Mouse (Mus musculus): ENCODE measurements at regions not wholly inside any gene's neighbourhood (a gene's known extent, or its start where the extent isn't known, plus 50 kb on each side); places are given as distances from the start of the nearest gene placed in this dataset.
A peak's percentile ranks its signal among the peaks of the same experiment; 100 is the strongest.

DNA sequence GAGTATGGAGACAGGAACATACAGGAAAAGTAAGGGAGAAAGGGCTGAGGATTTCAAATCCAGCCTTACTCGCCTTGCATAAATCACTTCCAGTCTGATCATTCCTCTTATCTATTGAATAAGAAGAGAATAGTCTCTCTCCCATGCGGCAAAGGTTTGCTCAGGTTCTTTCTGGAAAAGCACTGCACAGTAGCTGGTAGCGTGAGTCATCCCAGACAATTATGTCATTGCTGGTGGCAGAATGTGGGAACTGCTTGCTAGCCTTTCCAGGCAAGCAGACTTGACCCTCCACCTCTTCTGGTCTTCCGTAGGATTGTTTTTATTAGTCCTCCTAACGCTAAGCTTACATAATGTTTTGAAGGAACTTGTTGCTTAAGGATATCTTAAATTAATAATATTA is 134.1 kb downstream of the Btg1 start:
- no peak for ATAC-seq
- no peak for TF ChIP-seq CTCF (IDR thresholded peaks at IDR 0.05)
- in situ Hi-C loops (cut with MboI; ENCODE audit: low pct_unique_long_range_greater_than_20kb), result no loop called here
- ChIA-PET POLR2A (interaction anchor here (0.6 to 1.2 kb wide), 2 partner anchors 31 to 130 kb away, joined by 3 read pairs; no protein-coding TSS in a partner anchor), CTCF (interaction anchor here (1.1 kb wide), 1 partner anchor 10 kb away, joined by 4 read pairs; no protein-coding TSS in a partner anchor)
- DNase-seq (ENCODE audit: low read depth, low spot score), result peak; percentile 59
- no peaks in the 10 kb centered on the region for H3K27me3 ChIP-seq

- TF ChIP-seq CTCF (IDR thresholded peaks at IDR 0.05), result no peak
- DNase-seq (ENCODE audit: low read depth, low spot score) (no peak), ATAC-seq (peak; percentile 21)
- H3K27me3 ChIP-seq, result no peaks in the 10 kb centered on the region
- POLR2A ChIA-PET, result interaction anchor here (0.6 to 1.2 kb wide), 2 partner anchors 30 to 131 kb away, joined by 3 read pairs; no protein-coding TSS in a partner anchor
- in situ Hi-C loops (cut with MboI; ENCODE audit: low pct_unique_long_range_greater_than_20kb), result no loop called here
- CTCF ChIA-PET, result interaction anchor here (1.1 kb wide), 1 partner anchor 9 kb away, joined by 4 read pairs; no protein-coding TSS in a partner anchor
These were observed 134.9 kb downstream of the Btg1 start for GRCm38 (mm10) chr10:96751580-96752264.

- ATAC-seq, result no peak
- H3K27me3 ChIP-seq, result no peaks in the 10 kb centered on the region
- ChIA-PET POLR2A (interaction anchor here (1.1 kb wide), 1 partner anchor 521 kb away, joined by 3 read pairs; no protein-coding TSS in a partner anchor), CTCF (no interaction called here)
- no peak for TF ChIP-seq CTCF (IDR thresholded peaks at IDR 0.05)
- DNase-seq (ENCODE audit: low read depth, low spot score), result no peak
- in situ Hi-C loops (cut with MboI; ENCODE audit: low pct_unique_long_range_greater_than_20kb), result no loop called here
These were observed 135.7 kb downstream of the Btg1 start for GRCm38 (mm10) chr10:96752531-96752930.

GRCm38 (mm10) chr10:96753521-96753920 is 136.7 kb downstream of the Btg1 start:
- TF ChIP-seq CTCF (IDR thresholded peaks at IDR 0.05), result no peak
- ATAC-seq (no peak), DNase-seq (ENCODE audit: low read depth, low spot score) (no peak)
- in situ Hi-C loops (cut with MboI; ENCODE audit: low pct_unique_long_range_greater_than_20kb), result no loop called here
- ChIA-PET CTCF (no interaction called here), POLR2A (no interaction called here)
- H3K27me3 ChIP-seq, result no peaks in the 10 kb centered on the region

DNA sequence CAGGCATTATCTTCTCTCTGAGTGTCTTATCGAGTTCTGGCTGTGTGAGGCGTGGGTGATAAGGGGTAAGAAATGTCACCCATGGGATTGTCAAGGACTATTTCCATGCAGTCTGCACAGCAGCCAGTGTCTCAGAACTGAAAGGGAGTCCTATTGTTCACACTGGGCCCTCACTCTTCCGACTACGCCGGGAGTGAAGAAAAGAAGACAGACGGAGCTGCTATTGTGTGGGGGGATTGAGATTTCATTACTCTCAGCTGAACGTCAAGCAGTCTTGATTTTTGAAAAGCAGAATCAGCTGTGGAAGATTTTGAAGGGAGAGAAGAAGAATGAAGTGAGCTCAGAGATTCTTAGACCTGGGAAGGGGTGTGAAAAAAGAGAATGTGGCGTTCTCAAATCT is 138.9 kb downstream of the Btg1 start:
- TF ChIP-seq CTCF (IDR thresholded peaks at IDR 0.05), result no peak
- in situ Hi-C loops (cut with MboI; ENCODE audit: low pct_unique_long_range_greater_than_20kb), result no loop called here
- H3K27me3 ChIP-seq, result no peaks in the 10 kb centered on the region
- ChIA-PET POLR2A (no interaction called here), CTCF (no interaction called here)
- DNase-seq (ENCODE audit: low read depth, low spot score) (no peak), ATAC-seq (no peak)

GRCm38 (mm10) chr10:96756355-96757084 is 139.7 kb downstream of the Btg1 start:
- ChIA-PET CTCF (no interaction called here), POLR2A (no interaction called here)
- H3K27me3 ChIP-seq, result no peaks in the 10 kb centered on the region
- DNase-seq (ENCODE audit: low read depth, low spot score), result no peak
- in situ Hi-C loops (cut with MboI; ENCODE audit: low pct_unique_long_range_greater_than_20kb), result no loop called here
- no peak for ATAC-seq
- TF ChIP-seq CTCF (IDR thresholded peaks at IDR 0.05), result no peak

- TF ChIP-seq CTCF (IDR thresholded peaks at IDR 0.05), result no peak
- H3K27me3 ChIP-seq, result no peaks in the 10 kb centered on the region
- ChIA-PET CTCF (interaction anchor here (0.8 to 1.1 kb wide), 2 partner anchors 8 to 61 kb away, joined by 3 read pairs; no protein-coding TSS in a partner anchor), POLR2A (no interaction called here)
- in situ Hi-C loops (cut with MboI; ENCODE audit: low pct_unique_long_range_greater_than_20kb), result no loop called here
- no peak for DNase-seq (ENCODE audit: low read depth, low spot score)
- no peak for ATAC-seq
These were observed 140.5 kb downstream of the Btg1 start for GRCm38 (mm10) chr10:96757311-96757710.

GRCm38 (mm10) chr10:96761601-96762000 is 144.8 kb downstream of the Btg1 start:
- no peak for DNase-seq (ENCODE audit: low read depth, low spot score)
- no peak for TF ChIP-seq CTCF (IDR thresholded peaks at IDR 0.05)
- in situ Hi-C loops (cut with MboI; ENCODE audit: low pct_unique_long_range_greater_than_20kb), result no loop called here
- no peak for ATAC-seq
- POLR2A ChIA-PET, result no interaction called here
- CTCF ChIA-PET, result interaction anchor here (1.1 to 1.8 kb wide), 3 partner anchors 11 to 138 kb away, joined by 3 to 4 read pairs (median 4); no protein-coding TSS in a partner anchor
- H3K27me3 ChIP-seq, result no peaks in the 10 kb centered on the region

DNA sequence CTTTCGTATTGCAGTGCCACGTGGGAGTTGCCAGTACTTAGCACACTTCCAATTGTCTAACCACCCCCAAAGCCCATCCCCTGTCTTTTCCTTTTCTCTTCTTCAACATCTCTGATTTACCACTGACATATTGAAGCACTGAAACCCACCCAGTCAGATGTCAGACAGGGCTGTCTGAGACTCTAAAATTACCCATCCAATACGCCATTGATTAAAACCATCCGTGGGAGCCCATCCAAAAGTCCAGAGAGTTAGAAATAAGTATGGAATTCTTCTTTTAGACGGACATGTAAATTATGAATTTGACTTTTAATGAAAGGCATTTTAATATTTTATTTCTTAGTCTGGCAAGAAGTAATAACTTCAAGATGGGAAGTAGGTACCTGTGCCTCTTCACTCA is 148.8 kb downstream of the Btg1 start:
- TF ChIP-seq CTCF (IDR thresholded peaks at IDR 0.05), result no peak
- ChIA-PET POLR2A (no interaction called here), CTCF (no interaction called here)
- H3K27me3 ChIP-seq, result no peaks in the 10 kb centered on the region
- in situ Hi-C loops (cut with MboI; ENCODE audit: low pct_unique_long_range_greater_than_20kb), result no loop called here
- no peak for ATAC-seq
- DNase-seq (ENCODE audit: low read depth, low spot score), result no peak

DNA sequence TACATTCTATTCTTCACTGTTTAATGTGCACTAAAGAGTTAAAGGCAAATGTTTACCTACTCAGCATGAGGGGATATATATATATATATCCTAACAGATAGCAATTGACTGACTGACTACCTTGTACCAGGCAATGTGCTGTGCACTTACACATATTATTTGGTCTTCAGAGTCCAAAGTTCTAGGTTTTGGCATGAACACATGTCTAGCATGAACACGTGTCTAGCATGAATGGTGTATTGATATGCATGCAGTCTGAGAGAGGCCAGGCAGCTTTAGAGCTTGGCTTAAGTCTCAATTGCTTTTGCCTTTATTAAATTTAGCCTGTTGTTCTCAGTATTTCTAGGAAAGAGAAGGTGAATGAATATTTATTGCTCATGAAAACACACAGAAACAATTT is 161.4 kb downstream of the Btg1 start:
- CTCF ChIA-PET, result no interaction called here
- TF ChIP-seq CTCF (IDR thresholded peaks at IDR 0.05), result no peak
- in situ Hi-C loops (cut with MboI; ENCODE audit: low pct_unique_long_range_greater_than_20kb), result no loop called here
- no peak for ATAC-seq
- POLR2A ChIA-PET, result no interaction called here
- no peaks in the 10 kb centered on the region for H3K27me3 ChIP-seq
- DNase-seq (ENCODE audit: low read depth, low spot score), result no peak

- in situ Hi-C loops (cut with MboI; ENCODE audit: low pct_unique_long_range_greater_than_20kb), result no loop called here
- DNase-seq (ENCODE audit: low read depth, low spot score) (no peak), ATAC-seq (no peak)
- ChIA-PET CTCF (no interaction called here), POLR2A (no interaction called here)
- no peak for TF ChIP-seq CTCF (IDR thresholded peaks at IDR 0.05)
- no peaks in the 10 kb centered on the region for H3K27me3 ChIP-seq
These were observed 167.2 kb downstream of the Btg1 start for GRCm38 (mm10) chr10:96783966-96784365.

Data from Patski (cell line).